Mouse (Mus musculus) embryo, embryonic 9.5 days (tissue): ENCODE measurements around the gene Cdc40.

Experiments used
- DNase-seq: peaks from one replicate; pipeline ENCODE4 v3.0.0-alpha.2; 2017; ENCODE audit errors: extremely low spot score

Gene Cdc40

DNA sequence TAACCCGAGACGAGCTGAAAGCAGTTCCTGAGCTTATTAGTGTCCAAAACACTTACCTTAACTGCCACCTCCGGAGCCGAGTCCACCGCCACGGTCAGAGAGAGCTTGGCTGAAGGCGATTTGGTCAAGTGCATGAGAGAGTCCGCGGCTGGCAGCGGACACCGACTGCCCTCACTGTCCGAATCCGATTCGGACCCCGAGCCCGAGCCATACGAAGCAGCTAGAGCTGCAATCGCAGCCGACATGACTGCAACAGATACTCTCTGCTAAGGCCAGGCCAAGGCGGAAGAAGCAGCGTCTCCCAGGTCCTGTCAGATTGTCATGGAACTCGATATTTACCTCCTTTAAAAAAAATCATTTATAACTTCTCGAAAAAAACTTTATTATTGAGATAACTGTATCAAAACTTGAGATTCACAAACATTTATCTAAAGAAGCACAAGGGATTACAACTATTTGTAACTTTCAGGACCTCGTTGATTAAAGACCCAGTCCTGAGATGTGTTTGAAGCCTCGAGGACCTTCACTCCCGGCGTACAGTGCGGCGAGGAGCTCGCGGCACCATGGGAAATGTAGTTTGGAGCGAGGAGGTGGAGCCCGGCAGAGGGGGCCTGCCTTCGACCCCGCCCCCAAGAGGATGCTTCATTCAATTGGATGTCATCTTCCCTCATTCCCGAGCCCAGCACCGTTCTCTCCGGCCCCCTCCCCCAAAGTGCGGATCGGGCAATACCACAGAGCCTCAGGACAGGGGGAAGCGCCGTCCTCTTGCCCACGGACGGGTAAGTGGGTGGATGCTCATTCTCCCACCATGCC lies at the start of gene Cdc40, which contains the start of gene Wasf1:
Gene Cdc40 (minus strand): TSS at position 481 of the 813 bp plus-strand sequence.
Gene Wasf1 (plus strand): TSS at position 645 of the 813 bp plus-strand sequence.
- DNase-seq, result peak; percentile 97

DNA sequence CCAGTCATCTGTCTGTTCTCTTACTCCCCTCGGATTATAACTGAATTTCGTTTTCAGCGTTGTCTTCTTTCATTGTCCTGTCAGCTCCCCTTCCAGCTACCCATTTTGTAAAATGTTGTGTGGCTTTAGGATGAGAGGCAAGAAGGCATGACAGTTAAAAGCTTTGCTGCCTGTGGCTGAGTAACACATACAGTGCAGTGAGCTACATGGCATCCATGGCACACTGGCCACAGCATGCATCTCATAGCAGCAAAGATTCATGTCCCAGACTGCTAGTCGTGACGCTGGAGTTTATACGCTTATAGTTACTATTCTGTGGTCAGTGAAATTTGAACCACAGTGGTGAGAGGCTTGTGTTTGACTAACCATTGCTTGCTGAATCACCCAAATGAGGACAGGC lies 36.4 kb upstream of the Cdc40 start:
- no peak for DNase-seq

DNA sequence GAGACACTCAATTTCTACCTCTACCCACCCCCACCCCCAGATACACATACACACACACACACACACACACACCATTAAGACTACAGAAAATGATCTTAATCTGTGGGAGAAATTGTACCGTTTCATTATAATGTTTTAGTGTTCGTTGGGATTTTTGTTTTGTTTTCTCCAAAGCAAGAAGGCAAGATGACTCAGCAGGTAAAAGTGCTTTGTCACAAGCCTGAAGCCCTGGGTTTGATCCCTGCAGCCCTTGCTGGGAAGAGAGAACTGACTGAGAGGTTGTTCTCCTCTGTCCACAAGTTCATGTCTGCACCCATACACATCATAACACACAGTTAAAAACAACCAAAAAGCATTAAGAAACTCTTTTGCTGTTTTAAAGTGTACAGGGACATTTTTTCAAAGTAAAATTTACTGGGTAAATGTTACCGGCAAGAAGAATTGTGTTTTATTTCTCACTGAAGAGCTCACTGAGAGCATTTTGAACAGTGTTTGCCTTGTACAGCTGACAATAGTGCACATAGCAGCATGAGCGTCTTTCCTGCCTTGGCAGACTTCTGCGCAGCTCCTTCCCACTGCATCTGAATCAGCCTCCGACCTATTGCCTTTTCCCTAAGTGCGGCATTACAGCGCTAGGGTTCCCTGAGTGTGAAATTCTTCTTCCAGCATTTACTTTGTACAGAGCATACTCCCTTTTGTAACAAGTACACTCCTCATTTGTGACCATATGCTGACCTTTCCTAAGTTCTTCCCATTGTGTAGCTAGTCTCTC lies 35.7 kb upstream of the Cdc40 start:
- DNase-seq, result no peak

DNA sequence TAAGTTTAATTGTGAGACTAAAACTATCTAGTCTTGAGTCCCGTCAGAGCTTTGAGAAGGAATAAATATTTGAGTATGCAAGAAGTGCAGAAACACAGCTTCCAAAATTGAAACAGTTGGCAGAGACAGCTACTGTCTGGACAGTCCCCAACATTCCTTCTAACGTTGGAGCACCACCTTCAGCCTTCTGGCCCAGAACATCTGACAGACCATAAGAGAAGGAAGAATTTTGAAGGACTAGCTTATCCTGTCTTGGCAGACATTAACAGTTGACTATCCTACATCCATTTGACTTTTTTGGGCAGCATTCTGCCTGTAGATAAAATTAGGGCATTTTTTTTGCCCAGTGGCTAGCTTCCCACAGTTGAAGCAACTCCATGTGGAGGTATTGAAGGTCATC lies 32.1 kb upstream of the Cdc40 start:
- DNase-seq, result no peak

DNA sequence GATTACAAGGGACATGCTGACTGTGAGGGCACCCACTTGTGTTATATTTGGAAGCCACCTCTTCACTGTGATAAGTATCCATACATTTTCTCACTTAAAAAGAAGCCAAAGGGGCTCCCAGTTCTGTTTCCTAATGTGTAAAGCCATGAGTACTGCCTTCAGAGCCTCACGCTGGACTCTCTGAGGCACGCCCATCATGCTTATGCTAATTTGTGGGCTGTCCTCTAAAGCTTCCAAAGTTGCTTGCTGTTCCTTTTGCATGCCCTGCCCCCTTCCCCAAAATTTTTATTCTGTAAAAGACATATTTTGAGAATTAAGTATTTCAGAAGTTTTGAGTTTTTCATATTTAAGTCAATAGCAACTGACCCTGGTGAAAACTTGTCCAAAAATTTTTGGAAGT lies 27.7 kb upstream of the Cdc40 start:
- DNase-seq, result no peak

DNA sequence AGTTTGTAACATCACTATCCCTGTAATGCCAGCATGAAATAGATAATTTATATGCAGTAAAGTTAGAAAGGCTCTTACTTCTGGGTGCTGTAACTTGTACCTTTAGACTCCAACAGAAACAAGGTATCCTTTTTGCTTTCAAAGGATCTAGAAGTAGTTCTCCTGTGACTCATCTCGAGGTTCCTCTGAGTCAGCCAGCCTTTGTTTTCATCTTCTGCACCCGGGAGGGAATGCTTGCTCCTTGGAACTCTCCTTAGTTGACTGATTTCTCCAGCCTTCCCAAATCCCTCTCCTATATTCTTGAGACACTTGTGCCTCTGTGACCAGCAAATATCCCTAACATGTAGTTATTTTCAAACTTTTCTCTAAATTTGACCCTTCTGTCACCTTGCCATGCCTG lies 25.5 kb upstream of the Cdc40 start:
- no peak for DNase-seq

DNA sequence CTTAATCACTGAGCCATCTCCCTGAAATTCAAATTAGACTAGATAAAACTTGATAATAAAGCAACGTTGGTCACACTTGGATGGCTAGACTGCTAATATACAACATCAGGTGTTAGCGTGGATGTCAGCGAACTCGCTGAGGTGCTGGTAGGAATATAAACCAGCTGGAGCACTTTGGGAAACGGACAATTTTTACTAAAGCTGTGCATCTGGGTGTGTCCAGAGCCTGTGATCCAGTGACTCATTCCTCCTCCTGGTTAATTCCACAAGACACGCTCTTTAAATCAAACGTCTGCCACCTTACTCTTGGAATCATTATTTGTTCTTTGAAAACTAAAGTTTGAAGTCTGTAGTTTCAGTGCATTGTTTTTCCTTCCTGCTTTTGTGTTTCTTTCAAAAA lies 23.7 kb upstream of the Cdc40 start:
- DNase-seq, result no peak

DNA sequence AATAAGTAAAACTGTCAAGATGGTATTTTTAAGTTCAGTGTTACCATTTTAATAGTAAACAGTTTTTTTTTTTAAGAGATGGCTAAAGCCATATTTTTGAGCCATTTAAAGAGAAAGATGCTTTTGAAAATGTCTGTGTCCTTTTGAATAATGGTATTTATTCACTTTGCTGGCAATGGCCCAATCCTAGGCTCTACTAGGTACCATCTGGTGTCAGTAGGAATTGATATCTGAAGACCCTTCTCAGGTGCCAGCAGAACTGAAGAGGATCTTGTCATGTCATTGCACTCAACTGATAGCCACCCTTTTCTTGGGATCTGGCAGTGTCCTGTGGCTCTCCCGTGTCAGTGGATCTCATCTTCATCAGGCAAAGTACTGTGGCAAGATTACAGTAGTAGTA lies 23.0 kb upstream of the Cdc40 start:
- no peak for DNase-seq

DNA sequence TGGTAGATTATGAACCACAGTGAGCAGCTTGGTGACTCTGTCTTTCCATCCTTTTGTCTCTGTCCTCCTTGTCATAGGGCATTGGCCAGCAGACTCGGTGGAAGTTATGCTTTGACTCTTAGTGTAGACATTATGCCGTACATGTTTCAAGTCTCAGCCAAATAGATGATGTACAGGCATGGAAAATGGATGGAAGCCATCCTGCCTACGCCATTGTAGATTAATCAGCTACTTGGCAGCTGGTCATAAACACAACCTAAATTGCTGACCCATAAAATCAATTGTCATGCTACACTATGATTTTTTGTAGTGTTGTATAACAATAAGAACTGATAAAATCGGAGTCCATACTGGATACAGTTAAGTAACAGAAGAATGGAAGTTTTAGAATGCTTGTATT lies 18.7 kb upstream of the Cdc40 start:
- no peak for DNase-seq

DNA sequence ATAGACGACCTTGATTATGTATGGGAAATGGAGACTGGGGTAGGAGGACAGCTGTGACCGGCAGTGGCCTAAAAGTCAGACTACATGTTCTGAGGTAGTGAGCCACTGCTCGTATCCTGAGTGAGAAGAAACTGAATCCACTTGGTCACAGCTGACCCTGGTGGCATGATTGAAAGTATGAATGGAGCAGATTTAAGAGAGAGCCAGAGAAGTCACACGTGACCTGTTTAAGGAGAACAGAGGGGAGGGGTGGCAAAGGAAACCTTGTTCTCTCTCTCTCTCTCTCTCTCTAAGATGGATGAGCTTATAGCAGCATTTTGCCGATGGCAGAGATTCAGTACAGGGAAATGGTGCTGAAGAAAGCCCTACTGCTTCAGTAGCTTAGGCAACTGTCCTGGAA lies 13.5 kb upstream of the Cdc40 start:
- DNase-seq, result no peak

DNA sequence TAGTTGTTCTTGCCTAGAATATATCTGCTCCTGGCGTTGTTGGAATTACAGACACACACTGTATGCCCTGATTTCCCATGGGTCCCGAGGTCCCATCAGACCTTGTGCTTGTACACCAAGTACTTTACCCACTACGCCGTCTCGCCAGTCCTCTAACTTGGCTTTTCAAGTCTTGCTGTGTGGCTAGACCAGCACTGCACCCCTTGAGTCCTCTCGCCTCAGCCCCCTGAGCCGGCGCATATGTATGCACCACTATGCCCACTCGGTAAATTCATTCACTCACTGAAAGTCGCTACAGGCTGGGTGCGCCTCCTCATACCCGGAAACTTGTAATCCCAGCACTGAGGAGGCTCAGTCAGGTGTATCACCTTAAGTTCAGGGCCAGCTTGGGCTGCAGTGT lies 12.7 kb upstream of the Cdc40 start:
- no peak for DNase-seq

DNA sequence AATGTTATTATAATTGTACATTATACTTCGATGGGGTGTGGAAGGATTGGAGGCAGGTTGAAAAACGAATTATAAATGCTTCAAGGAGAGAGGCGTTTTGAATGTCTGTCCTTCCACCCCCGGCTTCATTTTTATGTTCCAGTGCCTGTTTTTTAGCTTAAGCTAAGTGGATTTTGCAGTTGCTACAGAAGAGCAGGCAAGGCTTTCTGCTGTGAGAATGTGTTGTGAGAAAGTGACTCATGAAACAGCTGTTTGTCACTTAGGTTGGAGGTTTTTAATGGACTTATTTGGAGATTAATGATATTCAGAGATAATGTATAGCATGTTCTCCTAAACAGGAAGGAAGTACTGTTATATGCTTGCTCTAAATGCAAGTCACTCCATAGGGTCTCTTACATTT lies 6.0 kb upstream of the Cdc40 start:
- no peak for DNase-seq

DNA sequence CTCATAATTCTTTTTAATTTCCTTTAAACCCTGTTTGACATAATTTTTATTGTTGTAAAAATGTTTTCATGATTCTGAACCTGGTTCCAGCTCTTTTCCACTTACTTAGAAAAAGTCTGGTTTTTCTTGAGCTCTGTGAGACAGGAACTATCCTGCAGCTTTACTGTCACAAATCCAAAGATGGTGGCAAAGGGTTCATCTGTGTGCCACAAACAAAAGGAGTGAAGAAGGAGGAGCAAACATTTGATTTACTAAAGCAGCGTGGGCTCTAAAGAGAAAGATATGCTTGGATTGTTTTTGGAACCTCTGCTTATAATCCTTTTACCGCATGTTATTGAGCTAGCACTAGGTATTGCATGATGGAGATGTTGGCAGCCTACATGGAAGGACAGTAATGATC lies 4.2 kb upstream of the Cdc40 start:
- no peak for DNase-seq

DNA sequence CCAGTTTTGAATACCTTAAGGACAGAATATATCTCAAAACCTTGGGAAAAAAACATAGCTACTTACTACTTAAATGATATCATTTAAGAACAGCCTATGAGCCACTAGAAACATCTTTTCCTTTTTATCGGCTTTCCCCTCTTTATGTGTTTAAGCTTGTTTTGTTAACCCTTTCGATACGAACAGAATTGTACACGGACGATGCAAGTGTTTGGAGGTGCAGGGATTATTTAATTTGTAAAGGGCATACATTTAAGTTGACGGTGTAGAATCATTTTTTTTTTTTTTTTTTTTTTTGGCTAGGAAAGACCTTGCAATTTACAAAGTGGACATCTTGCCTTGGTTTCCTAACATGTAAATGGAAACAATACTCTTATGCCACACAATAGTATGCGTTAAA lies 2.3 kb upstream of the Cdc40 start:
- no peak for DNase-seq

DNA sequence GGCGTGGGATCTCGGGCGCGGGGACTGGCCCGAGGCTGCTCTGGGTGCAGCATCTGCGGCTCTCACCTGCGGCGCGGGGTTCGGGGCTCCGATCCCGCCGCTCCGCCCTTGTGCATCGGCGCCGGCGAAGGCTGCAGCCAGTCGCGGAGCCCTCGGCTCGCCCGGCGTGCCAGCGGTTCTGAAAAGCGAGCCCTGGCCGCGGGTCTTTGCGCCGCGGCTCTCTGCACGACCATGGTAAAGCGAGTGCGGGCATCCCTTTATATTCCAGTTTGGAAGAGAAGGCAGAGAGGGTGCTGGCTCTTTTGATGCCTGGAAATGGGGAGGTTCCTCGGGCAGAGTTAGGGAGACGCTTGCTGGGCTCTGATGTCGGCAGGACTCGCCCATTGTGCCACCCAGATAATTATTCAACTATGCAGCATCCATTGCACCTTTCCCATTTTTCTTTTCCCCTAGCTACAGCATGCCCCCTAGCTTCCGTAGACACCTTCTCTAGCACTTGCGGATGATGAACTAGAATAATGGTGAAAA lies 1.2 kb upstream of the Cdc40 start:
- peak; percentile 72 for DNase-seq

DNA sequence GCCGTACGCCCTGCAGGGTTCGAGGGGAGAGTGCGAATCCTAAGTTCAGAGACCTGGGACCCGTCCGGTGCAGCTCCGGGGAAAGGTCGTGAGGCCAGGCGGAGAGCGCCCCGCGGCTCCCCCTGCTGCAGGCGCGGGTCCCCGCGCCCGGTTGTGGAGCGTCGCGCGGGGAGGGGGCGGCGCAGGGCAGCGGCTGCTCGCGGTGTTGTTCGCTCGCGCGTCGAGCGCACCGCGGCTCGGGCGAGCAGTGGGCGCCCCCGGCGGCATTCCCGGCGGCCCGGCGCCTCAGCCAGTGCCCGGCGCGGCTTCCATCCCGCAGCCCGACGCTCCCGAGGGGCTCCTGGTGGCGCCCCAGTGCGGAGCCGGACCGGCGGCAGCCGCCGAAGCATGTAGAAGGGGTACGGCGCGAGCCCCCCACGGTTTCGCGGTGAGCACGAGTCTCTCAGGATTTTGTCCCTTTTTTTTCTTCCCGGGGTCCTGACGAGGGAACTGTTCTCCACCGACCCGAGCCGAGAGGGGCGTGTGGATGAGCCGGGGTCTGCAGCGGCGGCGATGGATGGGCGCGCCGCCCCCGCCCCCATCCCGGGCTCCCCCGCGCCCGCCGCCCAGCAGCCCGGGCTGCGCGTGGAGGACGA lies 650 bp upstream of the Cdc40 start:
- DNase-seq, result no peak

DNA sequence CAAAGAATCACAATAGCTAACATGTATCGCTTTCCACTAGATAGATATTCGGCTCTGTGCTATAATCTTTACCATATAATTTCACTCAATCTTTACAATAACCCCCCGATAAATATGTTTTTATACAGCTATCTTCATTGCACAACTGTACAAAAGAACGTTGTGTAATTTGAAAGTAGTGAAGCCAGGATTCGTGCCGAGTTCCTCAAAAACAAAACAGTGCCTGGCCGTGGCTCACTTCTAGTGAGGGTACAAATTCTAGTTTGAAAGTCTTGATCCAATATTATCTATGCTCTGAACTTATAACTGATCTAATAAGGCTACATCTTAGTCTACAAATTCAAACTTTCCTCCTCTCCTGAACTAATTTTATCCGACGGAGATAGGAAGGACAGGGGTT lies 778 bp downstream of the Cdc40 start:
- no peak for DNase-seq

DNA sequence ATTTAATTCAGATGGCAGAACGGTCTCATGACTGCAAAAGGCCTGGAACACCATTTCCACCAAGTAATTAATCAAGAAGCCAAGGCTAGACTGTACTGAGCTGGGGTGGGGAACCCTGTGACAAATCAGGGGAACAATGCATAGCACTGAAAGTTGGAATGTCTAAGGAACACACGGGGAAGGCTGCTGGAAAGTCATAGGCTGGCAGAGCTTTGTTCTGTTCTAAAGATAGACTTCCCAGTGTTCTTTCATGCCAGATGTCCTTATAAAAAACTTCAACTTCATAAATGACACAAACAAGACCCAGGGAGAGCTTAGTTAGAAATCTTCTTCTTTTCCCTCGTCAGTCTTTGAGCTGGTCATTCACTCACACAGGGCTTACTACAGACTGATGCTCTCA lies 1.9 kb downstream of the Cdc40 start:
- no peak for DNase-seq

DNA sequence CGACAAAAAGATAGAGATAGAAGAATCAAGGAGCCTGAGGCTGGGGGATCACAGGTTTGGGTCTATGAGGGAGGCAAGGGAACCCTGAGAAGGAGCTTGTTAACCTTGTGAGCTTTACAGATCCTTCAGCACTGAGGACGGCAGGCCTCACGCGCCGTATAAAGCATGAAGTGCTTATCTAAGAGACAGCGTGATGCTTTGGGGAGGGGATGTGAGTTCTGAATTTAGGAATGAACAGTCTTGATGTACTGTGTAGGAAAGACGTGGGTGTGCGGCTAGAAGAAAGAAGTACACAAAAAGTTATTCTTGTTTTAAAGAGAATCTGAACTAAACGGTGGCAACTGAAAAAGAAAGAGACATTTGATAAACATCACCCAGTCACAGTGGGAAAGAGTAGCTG lies 3.1 kb downstream of the Cdc40 start:
- DNase-seq, result no peak

DNA sequence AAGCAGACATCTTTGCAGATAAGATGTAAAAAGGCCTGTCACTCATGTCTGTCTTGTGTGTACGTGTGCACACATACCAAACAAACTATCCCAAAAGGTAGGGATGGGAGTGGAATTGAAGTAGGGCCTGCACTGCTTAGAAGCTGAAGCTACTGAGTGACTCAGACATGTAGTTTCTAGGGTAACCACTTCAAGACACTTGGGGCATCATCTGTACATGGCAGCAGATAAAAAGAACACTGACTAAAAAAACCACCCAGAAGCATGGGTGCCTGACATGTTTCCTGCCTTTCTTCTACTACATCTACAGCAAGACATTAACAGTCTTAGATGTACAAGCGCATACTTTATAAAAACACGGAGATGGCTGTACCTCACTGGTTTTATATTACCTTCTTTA lies 4.9 kb downstream of the Cdc40 start:
- no peak for DNase-seq

DNA sequence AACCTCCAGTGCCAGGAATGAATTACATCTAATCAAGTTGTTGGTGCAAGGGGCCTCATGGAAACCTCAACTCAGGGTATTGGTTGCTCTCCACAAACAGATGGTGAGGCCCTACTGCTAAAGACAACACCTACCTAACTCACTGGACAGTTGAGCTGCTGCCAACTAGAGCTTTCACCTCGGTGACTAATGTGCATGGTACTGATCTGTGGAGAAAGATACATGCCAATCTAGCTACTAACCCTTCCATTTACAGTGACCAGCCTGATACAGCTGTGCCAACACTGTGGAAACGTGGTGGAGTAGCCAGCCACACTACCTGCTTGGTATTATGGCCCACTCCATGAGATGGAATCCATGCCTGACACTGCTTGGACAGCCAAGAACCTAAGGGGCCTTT lies 11.1 kb downstream of the Cdc40 start:
- no peak for DNase-seq

DNA sequence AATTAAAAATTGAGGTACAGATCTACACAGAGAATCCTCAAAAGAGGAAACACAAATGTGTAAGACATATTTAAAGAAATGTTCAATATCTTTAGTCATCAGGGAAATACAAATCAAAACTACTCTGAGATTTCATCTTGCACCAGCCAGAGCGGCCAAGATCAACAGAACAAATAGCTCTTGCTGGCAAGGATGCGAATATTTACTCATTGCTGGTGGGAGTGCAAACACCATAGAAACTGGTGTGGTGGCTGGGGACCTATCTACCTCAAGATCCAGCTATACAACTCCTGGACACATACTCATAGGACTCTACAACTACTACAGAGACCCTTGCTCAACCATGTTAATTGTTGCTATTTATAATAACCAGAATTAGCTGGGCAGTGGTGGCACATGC lies 11.8 kb downstream of the Cdc40 start:
- DNase-seq, result no peak

DNA sequence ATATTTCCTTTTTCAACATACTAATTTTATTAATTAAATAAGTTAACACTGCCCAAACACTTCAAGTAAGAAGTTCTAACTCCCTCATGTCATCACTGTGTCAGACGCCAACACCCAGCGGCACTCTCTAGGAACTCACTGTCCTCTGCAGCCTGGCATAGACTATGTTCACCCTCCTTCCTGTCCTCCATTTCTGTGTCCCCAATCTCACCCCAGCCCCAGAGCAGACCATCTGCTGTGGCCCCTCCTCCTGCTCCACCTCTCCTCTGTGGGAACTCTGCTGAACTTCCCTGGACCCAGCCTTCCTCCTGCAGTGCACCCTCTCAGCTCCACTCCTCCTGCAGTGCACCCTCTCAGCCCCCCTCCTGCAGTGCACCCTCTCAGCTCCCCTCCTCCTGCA lies 15.0 kb downstream of the Cdc40 start:
- DNase-seq, result no peak
